Mouse (Mus musculus): ENCODE results near the gene Etl4. TPM values are rescaled to one million over a fixed set of nuclear protein-coding genes. Genes with fewer than 3 reads are reported as not detected.
A peak's percentile ranks its signal among the peaks of the same experiment; 100 is the strongest.

The Etl4 gene
- polyA plus RNA-seq, 1 experiment from 2014 or later = 23.3 TPM

GRCm38 (mm10) chr2:20417998-20418397, 508.4 kb downstream of the Etl4 start:
- Histone ChIP-seq H3K36me3 (no peaks in the 10 kb centered on the region), H3K9me3 (no peaks in the 10 kb centered on the region), H3K9ac (no peak overlapping the region), H3K27me3 (no peaks in the 10 kb centered on the region), H3K4me2 (no peak overlapping the region), H3K4me3 (no peak overlapping the region), H3K27ac (no peak overlapping the region), H3K4me1 (no peaks in the 10 kb centered on the region)
- ATAC-seq (ENCODE audit: borderline replicate concordance, extremely low read depth, low FRiP score, low TSS enrichment) = no peak
- WGBS = 74% methylated on average over 6 of the region's 6 CpGs

DNA sequence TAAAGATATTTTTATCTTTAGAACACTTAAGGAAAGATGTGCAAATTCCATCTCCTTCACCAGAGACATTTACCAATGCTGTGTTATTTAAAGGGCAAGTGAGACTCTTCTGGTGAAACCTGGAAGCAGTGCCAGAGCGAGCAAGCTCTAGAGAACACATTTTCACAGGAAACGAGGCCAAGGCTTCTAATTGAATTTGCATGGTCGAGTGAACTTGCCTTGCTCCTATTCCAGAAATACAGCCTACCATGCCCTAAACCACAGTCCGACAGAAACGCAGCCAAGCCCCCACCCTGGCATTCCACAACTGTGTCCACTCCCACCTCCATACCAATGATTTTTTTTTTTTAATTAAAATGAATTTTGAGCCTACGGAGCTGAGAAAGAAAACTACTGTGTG, 510.4 kb downstream of the Etl4 start:
- Histone ChIP-seq H3K36me3 (no peaks in the 10 kb centered on the region), H3K4me3 (no peak overlapping the region), H3K4me2 (no peak overlapping the region), H3K27ac (no peak overlapping the region), H3K9me3 (no peaks in the 10 kb centered on the region), H3K27me3 (no peaks in the 10 kb centered on the region), H3K4me1 (no peaks in the 10 kb centered on the region), H3K9ac (no peak overlapping the region)
- WGBS = 67% methylated on average over 6 of the region's 6 CpGs
- no peak for ATAC-seq (ENCODE audit: borderline replicate concordance, extremely low read depth, low FRiP score, low TSS enrichment)

DNA sequence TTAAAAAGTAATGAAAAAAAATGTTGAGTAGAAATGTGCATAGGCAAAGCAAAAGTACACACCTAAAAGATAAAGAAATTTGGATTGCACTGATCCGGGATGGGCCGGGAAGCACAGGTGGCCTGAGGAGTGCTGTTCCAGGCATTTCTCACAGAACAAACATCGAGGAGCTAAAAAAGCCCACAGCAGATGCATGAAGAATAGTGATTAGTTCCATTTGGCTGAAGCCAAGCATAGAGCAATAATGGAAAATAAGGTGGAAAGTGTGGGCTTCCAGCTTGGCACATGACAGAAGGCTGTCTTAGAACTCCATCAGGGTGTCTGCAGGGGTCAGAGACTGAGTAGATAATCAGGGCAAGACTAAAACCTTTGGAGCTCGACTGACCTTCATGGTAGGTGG, 512.7 kb downstream of the Etl4 start:
- H3K9me3 ChIP-seq = no peaks in the 10 kb centered on the region
- H3K27ac ChIP-seq = no peak overlapping the region
- no peak overlapping the region for H3K4me3 ChIP-seq
- no peaks in the 10 kb centered on the region for H3K27me3 ChIP-seq
- H3K4me2 ChIP-seq = no peak overlapping the region
- 63% methylated on average over 4 of the region's 4 CpGs for WGBS
- no peaks in the 10 kb centered on the region for H3K36me3 ChIP-seq
- no peaks in the 10 kb centered on the region for H3K4me1 ChIP-seq
- no peak overlapping the region for H3K9ac ChIP-seq
- ATAC-seq (ENCODE audit: borderline replicate concordance, extremely low read depth, low FRiP score, low TSS enrichment) = no peak

GRCm38 (mm10) chr2:20433656-20434055, 524.1 kb downstream of the Etl4 start:
- Histone ChIP-seq H3K4me2 (no peak overlapping the region), H3K27ac (no peak overlapping the region), H3K27me3 (no peaks in the 10 kb centered on the region), H3K4me3 (no peak overlapping the region), H3K9me3 (no peaks in the 10 kb centered on the region), H3K4me1 (no peaks in the 10 kb centered on the region), H3K9ac (no peak overlapping the region), H3K36me3 (no peaks in the 10 kb centered on the region)
- 60% methylated on average over 2 of the region's 2 CpGs for WGBS
- no peak for ATAC-seq (ENCODE audit: borderline replicate concordance, extremely low read depth, low FRiP score, low TSS enrichment)

DNA sequence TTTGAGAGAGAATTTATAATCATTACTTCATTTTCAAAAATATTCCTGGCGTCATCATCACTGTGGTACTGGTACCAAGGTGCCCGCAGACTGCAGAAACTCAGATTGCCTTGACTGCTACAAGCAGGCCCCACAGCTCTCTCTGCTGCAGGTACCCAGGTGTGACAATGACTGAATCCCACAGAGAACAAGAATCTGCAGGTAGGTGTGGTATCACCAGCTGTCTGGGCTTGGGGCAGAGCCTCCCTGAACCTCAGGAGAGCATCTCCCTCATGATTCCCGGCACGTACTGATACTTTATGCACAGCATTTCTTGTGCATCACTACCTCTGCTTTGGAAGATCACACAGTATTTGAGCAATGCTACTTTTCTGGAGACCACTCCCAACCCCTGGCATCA, 526.0 kb downstream of the Etl4 start:
- WGBS = 84% methylated on average over 4 of the region's 4 CpGs
- H3K27ac ChIP-seq = no peak overlapping the region

GRCm38 (mm10) chr2:20442731-20443130, 533.2 kb downstream of the Etl4 start:
- Histone ChIP-seq H3K4me3 (no peak overlapping the region), H3K36me3 (no peaks in the 10 kb centered on the region), H3K9ac (no peak overlapping the region), H3K4me2 (no peak overlapping the region), H3K27ac (no peak overlapping the region), H3K9me3 (no peaks in the 10 kb centered on the region), H3K27me3 (no peaks in the 10 kb centered on the region), H3K4me1 (peaks cover 26% of the 10 kb centered on the region)
- ATAC-seq (ENCODE audit: borderline replicate concordance, extremely low read depth, low FRiP score, low TSS enrichment) = no peak
- WGBS = 76% methylated on average over 2 of the region's 2 CpGs

More for the DNA sequence above, 526.0 kb downstream of the Etl4 start:
- H3K4me3 ChIP-seq = no peak overlapping the region
- no peaks in the 10 kb centered on the region for H3K36me3 ChIP-seq
- H3K9ac ChIP-seq = no peak overlapping the region
- H3K9me3 ChIP-seq = no peaks in the 10 kb centered on the region
- no peaks in the 10 kb centered on the region for H3K27me3 ChIP-seq
- no peaks in the 10 kb centered on the region for H3K4me1 ChIP-seq
- no peak overlapping the region for H3K4me2 ChIP-seq
- ATAC-seq (ENCODE audit: borderline replicate concordance, extremely low read depth, low FRiP score, low TSS enrichment) = no peak

DNA sequence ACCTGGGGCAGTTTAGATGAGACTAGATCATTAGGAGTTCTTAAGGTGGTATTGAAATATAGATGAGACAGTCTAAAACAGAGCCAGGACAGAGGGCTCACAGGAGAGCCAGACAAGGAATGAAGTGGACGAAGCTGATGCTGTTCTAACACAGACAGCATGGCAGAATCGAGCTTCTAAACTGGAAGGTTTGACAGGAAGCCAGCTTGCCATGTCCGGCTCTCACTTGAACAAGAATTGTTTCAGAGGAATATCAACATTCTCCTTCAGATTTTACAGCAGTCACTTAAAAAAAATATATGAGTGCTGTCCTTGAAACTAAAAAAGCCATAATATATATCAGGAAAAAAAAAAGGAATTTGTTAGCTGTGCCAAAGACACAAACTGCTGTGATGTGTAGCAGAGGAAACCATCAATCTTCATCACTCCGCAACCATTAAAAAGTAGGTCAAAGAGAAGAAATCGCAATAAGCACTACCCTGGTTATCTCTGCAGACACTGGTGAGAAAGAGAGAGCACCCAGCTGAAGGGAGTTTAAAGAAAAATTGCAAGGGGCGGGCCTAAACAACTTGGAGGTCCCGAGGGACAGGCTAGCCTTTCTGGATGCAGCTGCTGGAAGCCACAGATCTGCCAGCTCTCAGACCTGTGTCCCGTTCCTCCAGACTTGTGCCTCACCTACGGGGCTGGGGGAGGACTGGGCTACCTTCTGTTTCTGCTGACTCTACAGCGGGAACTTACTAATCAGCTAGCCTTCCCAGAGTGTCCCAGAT, 534.3 kb downstream of the Etl4 start:
- WGBS = 19% methylated on average over 10 of the region's 10 CpGs
- ATAC-seq (ENCODE audit: borderline replicate concordance, extremely low read depth, low FRiP score, low TSS enrichment) = peak; percentile 81

GRCm38 (mm10) chr2:20445156-20446155, 535.9 kb downstream of the Etl4 start:
- Histone ChIP-seq H3K27ac (peak overlapping the region; percentile 75), H3K36me3 (no peaks in the 10 kb centered on the region), H3K9ac (no peak overlapping the region), H3K4me3 (no peak overlapping the region), H3K4me2 (peak overlapping the region; percentile 34), H3K9me3 (no peaks in the 10 kb centered on the region), H3K4me1 (peaks cover 26% of the 10 kb centered on the region), H3K27me3 (no peaks in the 10 kb centered on the region)
- peak; percentile 69 for ATAC-seq (ENCODE audit: borderline replicate concordance, extremely low read depth, low FRiP score, low TSS enrichment)
- 18% methylated on average over 17 of the region's 17 CpGs for WGBS

More for the DNA sequence above, 534.3 kb downstream of the Etl4 start:
- Histone ChIP-seq H3K9ac (no peak overlapping the region), H3K4me3 (no peak overlapping the region), H3K36me3 (no peaks in the 10 kb centered on the region), H3K4me1 (peaks cover 26% of the 10 kb centered on the region), H3K27ac (peak overlapping the region; percentile 84), H3K4me2 (peak overlapping the region; percentile 7; the same call in 1 of the 2 replicates), H3K9me3 (no peaks in the 10 kb centered on the region), H3K27me3 (no peaks in the 10 kb centered on the region)

- H3K9me3 ChIP-seq = no peaks in the 10 kb centered on the region
- no peaks in the 10 kb centered on the region for H3K27me3 ChIP-seq
- ATAC-seq (ENCODE audit: borderline replicate concordance, extremely low read depth, low FRiP score, low TSS enrichment) = no peak
- H3K36me3 ChIP-seq = no peaks in the 10 kb centered on the region
- no peak overlapping the region for H3K4me3 ChIP-seq
- WGBS = 46% methylated on average over 4 of the region's 4 CpGs
- H3K4me1 ChIP-seq = peaks cover 26% of the 10 kb centered on the region
- peak overlapping the region; percentile 75 for H3K27ac ChIP-seq
- no peak overlapping the region for H3K4me2 ChIP-seq
- H3K9ac ChIP-seq = no peak overlapping the region
These were observed 536.6 kb downstream of the Etl4 start for GRCm38 (mm10) chr2:20446180-20446579.

DNA sequence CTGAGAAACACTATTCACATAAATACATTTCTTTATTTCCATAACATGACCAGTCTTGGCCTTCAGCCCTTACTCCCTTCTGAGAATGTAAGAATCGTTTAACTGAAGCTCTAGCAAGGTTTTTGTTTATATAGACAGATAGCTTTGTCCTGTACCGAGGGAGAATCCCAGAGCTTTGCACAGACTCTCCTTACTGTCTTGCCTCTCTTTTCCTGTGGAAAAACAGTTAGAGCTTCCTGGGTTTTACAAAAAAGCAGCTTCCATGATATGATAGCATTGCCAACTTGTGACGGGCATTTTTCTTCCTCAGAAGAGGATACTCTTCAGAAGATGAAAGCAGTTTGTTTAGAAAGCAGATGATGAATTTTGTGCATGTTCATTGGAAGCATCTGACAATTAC, 541.4 kb downstream of the Etl4 start:
- Histone ChIP-seq H3K4me3 (no peak overlapping the region), H3K27me3 (no peaks in the 10 kb centered on the region), H3K9me3 (no peaks in the 10 kb centered on the region), H3K36me3 (no peaks in the 10 kb centered on the region), H3K27ac (peak overlapping the region; percentile 35), H3K4me2 (no peak overlapping the region), H3K9ac (no peak overlapping the region), H3K4me1 (peaks cover 4% of the 10 kb centered on the region)
- peak; percentile 44; the same call in 1 of the 2 replicates for ATAC-seq (ENCODE audit: borderline replicate concordance, extremely low read depth, low FRiP score, low TSS enrichment)
- WGBS = 19% methylated on average over 3 of the region's 3 CpGs

- peak overlapping the region; percentile 44; the same call in 1 of the 2 replicates for H3K27ac ChIP-seq
- H3K9me3 ChIP-seq = no peaks in the 10 kb centered on the region
- H3K27me3 ChIP-seq = no peaks in the 10 kb centered on the region
- WGBS = 45% methylated on average over 3 of the region's 3 CpGs
- H3K4me3 ChIP-seq = no peak overlapping the region
- H3K36me3 ChIP-seq = no peaks in the 10 kb centered on the region
- ATAC-seq (ENCODE audit: borderline replicate concordance, extremely low read depth, low FRiP score, low TSS enrichment) = peak; percentile 64; the same call in 1 of the 2 replicates
- no peak overlapping the region for H3K9ac ChIP-seq
- H3K4me2 ChIP-seq = no peak overlapping the region
- H3K4me1 ChIP-seq = peaks cover 6% of the 10 kb centered on the region; the same call in 1 of the 2 replicates
These were observed 544.1 kb downstream of the Etl4 start for GRCm38 (mm10) chr2:20453506-20454206.

Measured in lung, embryonic 15.5 days (tissue).